7 mouse cellular contexts compared by ENCODE assay signal in the genomic region with DNA sequence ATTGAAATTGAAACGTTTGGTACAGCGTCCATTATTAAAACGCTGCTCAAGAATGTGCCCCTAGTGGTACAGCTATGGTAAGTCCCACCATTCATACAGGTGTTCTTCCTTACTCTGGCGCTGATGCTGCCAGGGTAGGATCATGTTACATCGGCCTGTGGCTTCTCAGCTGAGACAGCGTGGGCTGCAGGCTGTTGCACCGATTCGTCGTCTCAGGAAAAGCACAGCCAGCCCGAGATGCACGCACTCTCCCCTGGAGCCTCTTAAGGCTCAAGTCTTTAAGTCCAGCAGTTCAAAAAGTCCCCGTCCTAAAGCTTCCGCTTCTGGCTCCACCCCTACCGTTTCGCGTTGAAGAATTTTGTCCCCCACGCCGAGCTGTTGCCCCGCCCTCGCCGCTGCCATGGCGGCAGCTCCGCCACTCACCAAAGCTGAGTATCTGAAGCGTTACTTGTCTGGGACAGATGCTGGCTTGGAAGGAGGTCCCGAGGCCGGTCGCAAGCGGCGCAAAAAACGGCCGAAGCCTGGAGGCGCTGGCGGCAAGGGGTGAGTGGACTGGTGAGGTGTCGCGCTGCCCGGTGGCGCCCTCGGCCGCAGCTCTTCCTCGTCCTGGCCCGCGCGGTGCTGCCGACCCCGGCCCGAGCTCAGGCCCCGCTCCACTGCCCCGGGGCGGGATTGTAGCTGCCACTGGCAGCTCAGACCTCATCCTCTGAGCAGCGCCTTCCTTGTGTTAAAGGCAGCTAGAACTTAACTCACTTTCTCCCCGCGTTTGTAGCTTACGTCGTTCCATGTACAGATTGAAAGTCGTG. TPM values are rescaled to one million over a fixed set of nuclear protein-coding genes. Genes with fewer than 3 reads are reported as not detected.
DNase-seq lines count a peak whose midpoint lies in the region; ATAC-seq lines count a peak whose summit lies in the region.

A gene (plus strand): TSS at position 378 of the 806 bp plus-strand sequence.

- intact Hi-C loops in gastrocnemius, postnatal 36 days (cut with DNase I), result no loop called here
- intact Hi-C loops in left cerebral cortex, postnatal 25 days (cut with DNase I), result no loop called here

- peak within 1 kb of the TSS; percentile 72 for H3K4me2 ChIP-seq in intestine, embryonic 15.5 days (replicated peaks)

- peaks cover 32% of the 10 kb centered on the region for H3K36me3 ChIP-seq in intestine, embryonic 15.5 days
- H3K36me3 ChIP-seq in midbrain, embryonic 10.5 days, result peaks cover 61% of the 10 kb centered on the region

- H3K9me3 ChIP-seq in intestine, embryonic 15.5 days, result no peaks in the 10 kb centered on the region
- no peaks in the 10 kb centered on the region for H3K9me3 ChIP-seq in midbrain, embryonic 10.5 days (replicated peaks)

- peak; percentile 96 for DNase-seq in adrenal gland, adult 2 months
- DNase-seq in embryo, embryonic 11.5 days (ENCODE audit: low read depth, low spot score), result peak; percentile 86
- DNase-seq in gastrocnemius, postnatal 36 days, result peak; percentile 90 to 91
- peak; percentile 86 to 92 for DNase-seq in left cerebral cortex, postnatal 25 days (ENCODE audit: low spot score in 2 of 2)
- peak; percentile 92 for DNase-seq in midbrain, embryonic 10.5 days (ENCODE audit: low spot score)
- DNase-seq in right cerebral cortex, postnatal 4 days, result peak; percentile 96

- WGBS in intestine, embryonic 15.5 days, result under 1% methylated on average over 55 of the region's 55 CpGs
- under 1% methylated on average over 55 of the region's 55 CpGs for WGBS in midbrain, embryonic 10.5 days

- ATAC-seq in intestine, embryonic 15.5 days, result peak; percentile 95

- H3K9ac ChIP-seq in intestine, embryonic 15.5 days, result peak within 1 kb of the TSS; percentile 83

- peak within 1 kb of the TSS; percentile 85 for H3K27ac ChIP-seq in intestine, embryonic 15.5 days
- peak within 1 kb of the TSS; percentile 89 for H3K27ac ChIP-seq in midbrain, embryonic 10.5 days (replicated peaks)

- no peaks in the 10 kb centered on the region for H3K27me3 ChIP-seq in intestine, embryonic 15.5 days (replicated peaks)
- H3K27me3 ChIP-seq in midbrain, embryonic 10.5 days (ENCODE audit: low read depth, poor library complexity, severe bottlenecking), result no peaks in the 10 kb centered on the region

- H3K4me3 ChIP-seq in intestine, embryonic 15.5 days (replicated peaks), result peak within 1 kb of the TSS; percentile 91
- peak within 1 kb of the TSS; percentile 90 for H3K4me3 ChIP-seq in midbrain, embryonic 10.5 days

- H3K4me1 ChIP-seq in intestine, embryonic 15.5 days (replicated peaks), result peaks cover 5% of the 10 kb centered on the region; the same call in 1 of the 2 replicates
- H3K4me1 ChIP-seq in midbrain, embryonic 10.5 days, result peaks cover 18% of the 10 kb centered on the region

RNA-seq across cellular contexts. Expression of the gene that starts here (rescaled TPM):
- 10 to 100 TPM; 11.6 to 15.0 TPM for total RNA-seq in adrenal gland, adult 2 months (2021)
- polyA plus RNA-seq in adrenal gland, adult 2 months (2012; rRNA removed), result 7.3 and 7.4 TPM in 2 replicates
- 1 to 10 TPM; 7.1 to 8.6 TPM for total RNA-seq in gastrocnemius, postnatal 36 days (2021)
- polyA plus RNA-seq in intestine, embryonic 15.5 days (2015; fragmentation: Nextera tagmentation; extraction: Ambion mirVana), result 19.7 and 20.0 TPM in 2 replicates
- total RNA-seq in left cerebral cortex, postnatal 25 days (2021), result 10 to 100 TPM; 11.2 to 11.5 TPM
- polyA plus RNA-seq in midbrain, embryonic 10.5 days (2016; fragmentation: Nextera tagmentation; extraction: Ambion mirVana), result 28.4 and 29.7 TPM in 2 replicates

Comparison
In these comparisons a context has a peak if more than half of its experiments do, and no peak if none do; other contexts are left out.
1. Peak in every context shown above with its lines: DNase-seq, ATAC-seq, H3K4me3 ChIP-seq and H3K27ac ChIP-seq.